Mouse (Mus musculus): ENCODE results near the gene Lhfpl4. TPM values are rescaled to one million over a fixed set of nuclear protein-coding genes. Genes with fewer than 3 reads are reported as not detected.

Gene Lhfpl4
- polyA plus RNA-seq, 1 experiment from 2014 or later, result 68.3 TPM

GRCm38 (mm10) chr6:113156064-113156463 lies 39.1 kb downstream of the Lhfpl4 start:
- Histone ChIP-seq H3K4me2 (ENCODE audit: low read length) (no peak overlapping the region), H3K36me3 (ENCODE audit: control insufficient read depth, insufficient read depth, low read length) (peaks cover 23% of the 10 kb centered on the region), H3K27ac (ENCODE audit: low read length) (no peak overlapping the region), H3K4me1 (ENCODE audit: control insufficient read depth, insufficient read depth, low read length) (no peaks in the 10 kb centered on the region), H3K4me3 (ENCODE audit: low read depth, low read length) (no peak overlapping the region), H3K9me3 (replicated peaks; ENCODE audit: control insufficient read depth, low read length, poor library complexity, severe bottlenecking) (no peaks in the 10 kb centered on the region), H3K27me3 (ENCODE audit: control insufficient read depth, insufficient read depth, low read depth, low read length) (no peaks in the 10 kb centered on the region), H3K9ac (ENCODE audit: low read depth, low read length) (no peak overlapping the region)
- ATAC-seq, result no peak
- WGBS, result 96% methylated on average over 4 of the region's 4 CpGs

GRCm38 (mm10) chr6:113154886-113155285 lies 40.3 kb downstream of the Lhfpl4 start:
- 82% methylated on average over 6 of the region's 6 CpGs for WGBS
- ATAC-seq, result no peak
- Histone ChIP-seq H3K4me2 (ENCODE audit: low read length) (no peak overlapping the region), H3K36me3 (ENCODE audit: control insufficient read depth, insufficient read depth, low read length) (peaks cover 34% of the 10 kb centered on the region), H3K4me1 (ENCODE audit: control insufficient read depth, insufficient read depth, low read length) (no peaks in the 10 kb centered on the region), H3K9me3 (replicated peaks; ENCODE audit: control insufficient read depth, low read length, poor library complexity, severe bottlenecking) (no peaks in the 10 kb centered on the region), H3K27ac (ENCODE audit: low read length) (no peak overlapping the region), H3K4me3 (ENCODE audit: low read depth, low read length) (no peak overlapping the region), H3K9ac (ENCODE audit: low read depth, low read length) (no peak overlapping the region), H3K27me3 (ENCODE audit: control insufficient read depth, insufficient read depth, low read depth, low read length) (no peaks in the 10 kb centered on the region)

GRCm38 (mm10) chr6:113154071-113154470 lies 41.1 kb downstream of the Lhfpl4 start:
- Histone ChIP-seq H3K4me2 (ENCODE audit: low read length) (no peak overlapping the region), H3K4me1 (ENCODE audit: control insufficient read depth, insufficient read depth, low read length) (no peaks in the 10 kb centered on the region), H3K9ac (ENCODE audit: low read depth, low read length) (no peak overlapping the region), H3K27ac (ENCODE audit: low read length) (no peak overlapping the region), H3K36me3 (ENCODE audit: control insufficient read depth, insufficient read depth, low read length) (peaks cover 41% of the 10 kb centered on the region), H3K27me3 (ENCODE audit: control insufficient read depth, insufficient read depth, low read depth, low read length) (no peaks in the 10 kb centered on the region), H3K4me3 (ENCODE audit: low read depth, low read length) (no peak overlapping the region), H3K9me3 (replicated peaks; ENCODE audit: control insufficient read depth, low read length, poor library complexity, severe bottlenecking) (no peaks in the 10 kb centered on the region)
- WGBS, result 98% methylated on average over 8 of the region's 8 CpGs
- ATAC-seq, result no peak

- ATAC-seq, result no peak
- Histone ChIP-seq H3K4me3 (ENCODE audit: low read depth, low read length) (no peak overlapping the region), H3K9ac (ENCODE audit: low read depth, low read length) (no peak overlapping the region), H3K27ac (ENCODE audit: low read length) (no peak overlapping the region), H3K9me3 (replicated peaks; ENCODE audit: control insufficient read depth, low read length, poor library complexity, severe bottlenecking) (no peaks in the 10 kb centered on the region), H3K4me2 (ENCODE audit: low read length) (no peak overlapping the region), H3K4me1 (ENCODE audit: control insufficient read depth, insufficient read depth, low read length) (no peaks in the 10 kb centered on the region), H3K36me3 (ENCODE audit: control insufficient read depth, insufficient read depth, low read length) (peaks cover 35% of the 10 kb centered on the region), H3K27me3 (ENCODE audit: control insufficient read depth, insufficient read depth, low read depth, low read length) (no peaks in the 10 kb centered on the region)
- WGBS, result 98% methylated on average over 4 of the region's 4 CpGs
These were observed 49.9 kb downstream of the Lhfpl4 start for GRCm38 (mm10) chr6:113145249-113145648.

- Histone ChIP-seq H3K9ac (ENCODE audit: low read depth, low read length) (no peak overlapping the region), H3K27ac (ENCODE audit: low read length) (no peak overlapping the region), H3K4me1 (ENCODE audit: control insufficient read depth, insufficient read depth, low read length) (no peaks in the 10 kb centered on the region), H3K9me3 (replicated peaks; ENCODE audit: control insufficient read depth, low read length, poor library complexity, severe bottlenecking) (no peaks in the 10 kb centered on the region), H3K4me3 (ENCODE audit: low read depth, low read length) (no peak overlapping the region), H3K36me3 (ENCODE audit: control insufficient read depth, insufficient read depth, low read length) (peaks cover 30% of the 10 kb centered on the region), H3K4me2 (ENCODE audit: low read length) (no peak overlapping the region), H3K27me3 (ENCODE audit: control insufficient read depth, insufficient read depth, low read depth, low read length) (no peaks in the 10 kb centered on the region)
- 100% methylated on average over 1 of the region's 1 CpGs for WGBS
- ATAC-seq, result no peak
These were observed 50.4 kb downstream of the Lhfpl4 start for GRCm38 (mm10) chr6:113144764-113145163.

- ATAC-seq, result no peak
- Histone ChIP-seq H3K9me3 (replicated peaks; ENCODE audit: control insufficient read depth, low read length, poor library complexity, severe bottlenecking) (no peaks in the 10 kb centered on the region), H3K4me1 (ENCODE audit: control insufficient read depth, insufficient read depth, low read length) (no peaks in the 10 kb centered on the region), H3K4me2 (ENCODE audit: low read length) (no peak overlapping the region), H3K27ac (ENCODE audit: low read length) (no peak overlapping the region), H3K27me3 (ENCODE audit: control insufficient read depth, insufficient read depth, low read depth, low read length) (no peaks in the 10 kb centered on the region), H3K4me3 (ENCODE audit: low read depth, low read length) (no peak overlapping the region), H3K36me3 (ENCODE audit: control insufficient read depth, insufficient read depth, low read length) (peaks cover 23% of the 10 kb centered on the region), H3K9ac (ENCODE audit: low read depth, low read length) (no peak overlapping the region)
- 90% methylated on average over 1 of the region's 1 CpGs for WGBS
These were observed 53.6 kb downstream of the Lhfpl4 start for GRCm38 (mm10) chr6:113141389-113142094.

GRCm38 (mm10) chr6:113133360-113133759 lies 61.8 kb downstream of the Lhfpl4 start:
- no peak overlapping the region for H3K4me2 ChIP-seq (ENCODE audit: low read length)
- no peak overlapping the region for H3K9ac ChIP-seq (ENCODE audit: low read depth, low read length)
- no peak overlapping the region for H3K4me3 ChIP-seq (ENCODE audit: low read depth, low read length)
- H3K4me1 ChIP-seq (ENCODE audit: control insufficient read depth, insufficient read depth, low read length), result no peaks in the 10 kb centered on the region
- no peaks in the 10 kb centered on the region for H3K27me3 ChIP-seq (ENCODE audit: control insufficient read depth, insufficient read depth, low read depth, low read length)
- WGBS, result 55% methylated on average over 2 of the region's 2 CpGs
- H3K9me3 ChIP-seq (replicated peaks; ENCODE audit: control insufficient read depth, low read length, poor library complexity, severe bottlenecking), result no peaks in the 10 kb centered on the region
- no peak for ATAC-seq
- no peak overlapping the region for H3K27ac ChIP-seq (ENCODE audit: low read length)
- H3K36me3 ChIP-seq (ENCODE audit: control insufficient read depth, insufficient read depth, low read length), result peaks cover 25% of the 10 kb centered on the region

- Histone ChIP-seq H3K4me2 (ENCODE audit: low read length) (no peak overlapping the region), H3K27me3 (ENCODE audit: control insufficient read depth, insufficient read depth, low read depth, low read length) (no peaks in the 10 kb centered on the region), H3K4me1 (ENCODE audit: control insufficient read depth, insufficient read depth, low read length) (no peaks in the 10 kb centered on the region), H3K27ac (ENCODE audit: low read length) (no peak overlapping the region), H3K9me3 (replicated peaks; ENCODE audit: control insufficient read depth, low read length, poor library complexity, severe bottlenecking) (no peaks in the 10 kb centered on the region), H3K9ac (ENCODE audit: low read depth, low read length) (no peak overlapping the region), H3K4me3 (ENCODE audit: low read depth, low read length) (no peak overlapping the region), H3K36me3 (ENCODE audit: control insufficient read depth, insufficient read depth, low read length) (peaks cover 37% of the 10 kb centered on the region)
- WGBS, result 96% methylated on average over 10 of the region's 10 CpGs
- ATAC-seq, result no peak
These were observed 74.4 kb downstream of the Lhfpl4 start for GRCm38 (mm10) chr6:113120806-113121205.
